Mouse (Mus musculus) G1E (cell line): ENCODE results near the gene Camta1.

Experiments
- CTCF ChIP-seq: IDR thresholded peaks from 2 replicates; pipeline ENCODE4 v1.5.1; 2012; ENCODE audit warnings: low read depth, low read length, inconsistent platforms, mixed read lengths
- GATA1 ChIP-seq: IDR thresholded peaks from 2 replicates; pipeline ENCODE4 v1.6.1; 2012; ENCODE audit warnings: borderline replicate concordance, low read length, inconsistent platforms, mixed read lengths
- POLR2AphosphoS5 ChIP-seq: IDR thresholded peaks from 2 replicates; pipeline ENCODE4 v1.6.1; 2012; ENCODE audit warnings: low read depth, low read length, inconsistent platforms; ENCODE audit not compliant: insufficient replicate concordance

DNA sequence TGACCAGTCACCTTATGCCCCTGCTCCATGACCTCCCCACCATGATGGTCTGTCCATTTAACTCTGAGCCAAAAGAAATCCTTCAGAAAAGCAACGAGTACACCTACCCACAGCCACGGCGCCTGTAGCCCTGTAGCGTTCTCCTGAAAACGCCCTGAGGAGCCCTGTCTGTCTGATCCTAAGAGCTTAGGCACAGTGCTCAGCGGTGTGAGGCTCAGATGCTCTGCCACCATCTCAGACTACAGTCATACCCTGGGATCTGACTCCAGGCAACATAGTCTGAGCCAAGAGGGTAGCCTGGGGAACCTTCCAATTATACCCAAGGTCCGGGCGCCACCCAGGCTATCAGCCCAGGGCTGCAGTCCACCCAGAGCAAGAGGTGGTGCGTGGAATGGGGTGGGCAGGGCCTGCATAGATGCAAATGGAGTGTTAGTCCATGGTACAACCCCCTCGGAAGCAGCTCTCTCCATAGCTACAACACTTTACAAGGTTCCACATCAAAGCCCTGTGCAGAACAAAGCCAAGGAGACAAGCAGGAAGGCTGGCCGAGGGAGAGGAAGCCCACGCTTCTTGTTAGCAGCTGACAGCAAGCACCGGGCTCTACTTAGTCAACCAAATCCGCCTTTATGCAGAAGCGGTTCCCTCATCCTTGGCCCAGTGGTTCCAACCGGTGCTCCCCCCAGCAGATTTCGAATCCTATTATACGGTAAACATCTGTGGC lies 323.1 kb downstream of the Camta1 start:
- TF ChIP-seq CTCF (no peak), GATA1 (no peak), POLR2AphosphoS5 (no peak)
